In genomic region chr6:21851596-21852343, GRCm38 (mm10) we compare ENCODE assay signal across 8 mouse cellular contexts. TPM values are rescaled to one million over a fixed set of nuclear protein-coding genes. Genes with fewer than 3 reads are reported as not detected.
DNase-seq lines count a peak whose midpoint lies in the region; ATAC-seq lines count a peak whose summit lies in the region.

No protein-coding gene starts in this region.

- H3K9me3 ChIP-seq in hindbrain, embryonic 14.5 days (ENCODE audit: control insufficient read depth, low read length) = no peaks in the 10 kb centered on the region

- H3K36me3 ChIP-seq in hindbrain, embryonic 14.5 days (replicated peaks; ENCODE audit: control insufficient read depth, insufficient read depth) = no peaks in the 10 kb centered on the region

- DNase-seq in adrenal gland, adult 2 months = peak; percentile 94
- peak; percentile 69 to 71 for DNase-seq in cerebellum, postnatal 25 days
- peak; percentile 70 for DNase-seq in gastrocnemius, adult 18-20 months (ENCODE audit: low spot score)
- DNase-seq in hindbrain, embryonic 14.5 days (ENCODE audit: low spot score) = peak; percentile 73
- DNase-seq in layer of hippocampus, postnatal 36 days = peak; percentile 53 to 60
- DNase-seq in lung, postnatal 10 days = peak; percentile 92
- peak; percentile 61 for DNase-seq in right cerebral cortex, adult 18-20 months
- no peak for DNase-seq in c-Kit-positive CD71-positive TER-119-positive erythroid progenitor cells, embryonic 14.5 days (ENCODE audit: low spot score)

- H3K9ac ChIP-seq in hindbrain, embryonic 14.5 days = peak overlapping the region; percentile 90

- peak; percentile 83 for ATAC-seq in hindbrain, embryonic 14.5 days (ENCODE audit: low FRiP score)

- peak overlapping the region; percentile 93 for H3K4me3 ChIP-seq in hindbrain, embryonic 14.5 days (replicated peaks; ENCODE audit: low read length)

- H3K27ac ChIP-seq in hindbrain, embryonic 14.5 days = peak overlapping the region; percentile 87

- peak overlapping the region; percentile 74 for H3K4me2 ChIP-seq in hindbrain, embryonic 14.5 days (replicated peaks)

- under 1% methylated on average over 62 of the region's 62 CpGs for WGBS in hindbrain, embryonic 14.5 days

- peaks cover 19% of the 10 kb centered on the region; the same call in 1 of the 2 replicates for H3K4me1 ChIP-seq in hindbrain, embryonic 14.5 days (replicated peaks; ENCODE audit: control insufficient read depth, insufficient read depth, low read length)

- no peaks in the 10 kb centered on the region for H3K27me3 ChIP-seq in hindbrain, embryonic 14.5 days (ENCODE audit: control insufficient read depth, insufficient read depth, low read length)

RNA-seq across cellular contexts. Expression of gene Tspan12, which starts 0.5 kb away (rescaled TPM):
- 100 to 1,000 TPM; 114 to 198 TPM for total RNA-seq in adrenal gland, adult 2 months (2021)
- polyA plus RNA-seq in adrenal gland, adult 2 months (2012; rRNA removed) = 15.4 TPM in 2 replicates
- 10 to 100 TPM; 11.7 to 13.3 TPM for total RNA-seq in gastrocnemius, adult 18-20 months (2021)
- polyA plus RNA-seq in hindbrain, embryonic 14.5 days (2014; fragmentation: Nextera tagmentation; extraction: Ambion mirVana) = 73.7 and 80.1 TPM in 2 replicates
- total RNA-seq in layer of hippocampus, postnatal 36 days (2021) = 10 to 100 TPM; 26.1 to 33.7 TPM
